Mouse (Mus musculus) ES-Bruce4 (cell line): Measurements from ENCODE around the gene Cacna1b. TPM values are rescaled to one million over a fixed set of nuclear protein-coding genes. Genes with fewer than 3 reads are reported as not detected.

ENCODE experiments used
- H3K27ac ChIP-seq: 2 replicates; pipeline ENCODE4 v1.5.1; 2012; ENCODE audit warnings: low read length, inconsistent platforms; ENCODE audit not compliant: insufficient read depth
- H3K27me3 ChIP-seq: 2 replicates; pipeline ENCODE4 v1.6.1; 2012; ENCODE audit warnings: mild to moderate bottlenecking, low read length, inconsistent platforms; ENCODE audit not compliant: control insufficient read depth, poor library complexity, insufficient read depth, severe bottlenecking
- H3K36me3 ChIP-seq: 2 replicates; pipeline ENCODE4 v1.6.1; 2012; ENCODE audit warnings: inconsistent platforms, mild to moderate bottlenecking, low read length, moderate library complexity; ENCODE audit not compliant: control insufficient read depth, poor library complexity, insufficient read depth, severe bottlenecking
- H3K4me1 ChIP-seq: one replicate; pipeline ENCODE4 v1.8.1; 2011; ENCODE audit warnings: low read length; ENCODE audit not compliant: control insufficient read depth, insufficient read depth
- H3K4me3 ChIP-seq: 2 replicates; pipeline ENCODE4 v1.5.1; 2011; ENCODE audit warnings: low read depth, mild to moderate bottlenecking, low read length
- H3K9ac ChIP-seq: 2 replicates; pipeline ENCODE4 v1.6.1; 2012; ENCODE audit warnings: low read depth, mild to moderate bottlenecking, inconsistent platforms; ENCODE audit not compliant: poor library complexity, severe bottlenecking
- H3K9me3 ChIP-seq: replicated peaks from 2 replicates; pipeline ENCODE4 v1.6.1; 2012; ENCODE audit warnings: mild to moderate bottlenecking, low read length, inconsistent platforms; ENCODE audit not compliant: control insufficient read depth, poor library complexity, insufficient read depth, severe bottlenecking
- CTCF ChIP-seq: IDR thresholded peaks from one replicate; pipeline ENCODE4 v1.8.1; 2011; ENCODE audit warnings: low read depth, low read length
- EP300 ChIP-seq: IDR thresholded peaks from 2 replicates; pipeline ENCODE4 v1.6.1; 2011; ENCODE audit warnings: low read depth, low read length; ENCODE audit not compliant: insufficient read depth
- POLR2A ChIP-seq: IDR thresholded peaks from one replicate; pipeline ENCODE4 v1.8.1; 2011; ENCODE audit warnings: low read length; ENCODE audit not compliant: insufficient read depth
- polyA plus RNA-seq: library from polyadenylated mRNA; stranded (reverse); fragments of >200 nt; gene quantifications from 2 replicates; pipeline ENCODE4 v1.2.4, GENCODE M21; 2011; ENCODE audit warnings: low read depth; ENCODE audit not compliant: missing spikeins, insufficient read depth, insufficient read length

The Cacna1b gene
- polyA plus RNA-seq, 1 experiment: 8.9 TPM

DNA sequence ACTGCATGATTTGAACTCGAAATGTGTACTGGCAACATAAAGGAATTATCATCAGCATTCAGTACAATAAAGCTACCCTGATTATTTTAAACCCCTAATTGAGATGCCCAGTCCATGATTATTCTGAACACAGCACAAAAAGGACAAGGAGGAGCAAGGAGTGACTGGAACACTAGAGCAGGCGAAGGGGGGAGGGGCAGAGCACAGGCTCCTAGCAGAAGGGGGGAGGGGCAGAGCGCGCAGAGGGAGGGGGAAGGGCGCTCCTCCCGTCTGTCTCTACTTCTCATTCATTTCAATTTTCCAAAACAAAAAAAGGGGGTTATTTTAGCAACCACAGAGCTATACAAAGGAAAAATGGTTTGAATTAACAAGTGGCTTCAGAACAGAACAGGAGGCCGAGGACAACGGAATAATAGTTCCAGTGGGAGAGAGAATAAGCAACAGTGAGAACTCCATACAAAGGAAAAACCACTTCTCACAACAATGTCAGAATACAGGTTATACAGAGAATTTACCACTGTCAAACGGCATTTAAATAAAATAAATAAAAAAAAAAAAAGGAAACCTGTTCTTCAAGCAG, 98.2 kb downstream of the Cacna1b start:
- no peak overlapping the region for H3K4me3 ChIP-seq
- no peak overlapping the region for H3K9ac ChIP-seq
- TF ChIP-seq CTCF (no peak), POLR2A (no peak), EP300 (peak; percentile 54; the same call in 1 of the 2 replicates)
- no peaks in the 10 kb centered on the region for H3K27me3 ChIP-seq
- no peak overlapping the region for H3K27ac ChIP-seq
- H3K36me3 ChIP-seq: no peaks in the 10 kb centered on the region
- H3K4me1 ChIP-seq: peaks cover 2% of the 10 kb centered on the region
- no peaks in the 10 kb centered on the region for H3K9me3 ChIP-seq

DNA sequence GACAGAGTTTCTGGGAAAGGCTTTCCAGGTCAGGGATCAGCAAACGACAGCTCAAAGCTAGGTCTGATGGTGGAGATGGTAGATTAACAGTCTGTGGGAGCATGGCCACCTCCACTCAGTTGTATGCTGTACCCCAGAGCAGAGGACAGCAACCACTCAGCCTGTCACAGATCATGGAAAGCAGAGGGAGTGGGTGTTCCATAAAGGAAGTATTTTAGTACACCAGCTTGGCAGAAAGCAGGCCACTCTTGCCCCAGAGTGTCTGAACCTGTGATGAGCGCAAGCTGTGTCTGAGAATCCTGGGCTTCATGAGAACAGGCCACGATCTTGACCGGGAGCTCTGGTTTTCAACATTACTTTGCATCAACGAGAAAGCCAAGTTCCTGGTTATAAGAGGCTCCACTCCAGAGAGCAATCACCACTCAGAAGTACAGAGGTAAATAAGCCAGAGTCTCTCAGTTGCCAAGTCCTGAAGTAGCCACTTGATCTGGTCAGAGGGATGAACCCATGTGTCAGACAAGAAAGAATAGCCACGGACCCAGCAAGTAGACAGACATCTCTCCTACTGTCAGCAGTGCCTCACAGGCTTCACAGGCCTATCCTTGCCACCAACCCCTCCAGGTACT, 103.7 kb downstream of the Cacna1b start:
- H3K4me3 ChIP-seq: no peak overlapping the region
- TF ChIP-seq EP300 (no peak), CTCF (no peak), POLR2A (no peak)
- H3K36me3 ChIP-seq: no peaks in the 10 kb centered on the region
- no peak overlapping the region for H3K27ac ChIP-seq
- H3K4me1 ChIP-seq: no peaks in the 10 kb centered on the region
- no peaks in the 10 kb centered on the region for H3K9me3 ChIP-seq
- no peak overlapping the region for H3K9ac ChIP-seq
- no peaks in the 10 kb centered on the region for H3K27me3 ChIP-seq

DNA sequence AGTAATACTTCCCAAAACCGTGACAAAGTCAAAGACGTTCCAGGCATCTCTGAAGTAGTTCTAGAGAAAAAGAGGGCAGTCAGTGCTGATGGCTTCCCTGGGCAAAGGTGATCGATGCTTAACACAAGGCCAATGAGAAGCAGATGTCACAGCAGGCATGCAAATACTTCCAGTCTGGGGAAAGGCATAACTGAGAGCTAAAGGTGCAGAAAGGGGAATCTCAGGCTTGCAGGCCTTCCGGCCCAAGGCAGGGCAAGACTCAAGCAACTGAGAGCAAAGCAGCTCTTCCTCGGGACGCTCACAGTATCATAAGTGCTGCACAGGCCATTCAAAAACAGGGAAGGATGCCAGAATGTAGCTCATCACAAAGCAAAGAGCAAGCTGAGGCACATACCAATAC, 114.4 kb downstream of the Cacna1b start:
- no peaks in the 10 kb centered on the region for H3K36me3 ChIP-seq

DNA sequence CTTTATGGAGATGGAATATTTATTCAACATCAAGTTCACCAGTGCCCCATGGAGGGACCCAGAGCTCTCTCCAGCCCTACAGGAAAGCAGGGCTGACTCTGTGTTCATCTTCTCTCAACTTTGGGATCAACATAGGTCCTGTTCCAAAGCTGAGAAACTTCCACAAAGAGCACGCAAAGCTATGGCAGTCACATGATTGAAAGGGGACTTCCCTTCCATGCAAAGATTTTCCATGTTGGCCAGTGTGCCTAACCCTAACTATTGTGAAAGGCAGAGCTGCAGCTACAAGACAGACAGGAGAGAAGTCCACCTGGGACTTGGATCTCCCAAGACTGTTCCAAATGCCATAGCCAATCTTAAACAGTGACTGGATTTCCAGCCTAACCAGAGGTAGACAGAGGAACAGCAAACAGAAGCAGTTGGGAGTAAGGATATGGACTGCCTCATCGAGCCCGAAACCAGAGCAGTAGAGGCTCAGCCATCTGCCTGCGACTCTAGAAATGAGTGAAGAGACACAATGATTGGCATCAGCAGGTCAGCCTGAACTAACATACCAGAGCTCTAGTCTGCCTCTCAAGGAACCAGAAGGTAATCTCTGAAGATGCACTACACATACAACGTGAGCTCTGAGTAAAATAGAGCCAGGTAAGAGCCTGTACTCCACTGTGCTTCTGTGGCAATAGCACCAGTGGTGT, 116.4 kb downstream of the Cacna1b start:
- Histone ChIP-seq H3K36me3 (no peaks in the 10 kb centered on the region), H3K4me1 (no peaks in the 10 kb centered on the region), H3K4me3 (no peak overlapping the region), H3K9ac (no peak overlapping the region), H3K9me3 (no peaks in the 10 kb centered on the region), H3K27me3 (no peaks in the 10 kb centered on the region), H3K27ac (no peak overlapping the region)
- TF ChIP-seq EP300: no peak
- TF ChIP-seq CTCF: no peak
- TF ChIP-seq POLR2A: no peak

More for the DNA sequence above, 114.4 kb downstream of the Cacna1b start:
- Histone ChIP-seq H3K4me1 (no peaks in the 10 kb centered on the region), H3K27ac (no peak overlapping the region), H3K9me3 (no peaks in the 10 kb centered on the region), H3K9ac (no peak overlapping the region), H3K27me3 (no peaks in the 10 kb centered on the region), H3K4me3 (no peak overlapping the region)
- TF ChIP-seq POLR2A (no peak), EP300 (no peak), CTCF (no peak)

DNA sequence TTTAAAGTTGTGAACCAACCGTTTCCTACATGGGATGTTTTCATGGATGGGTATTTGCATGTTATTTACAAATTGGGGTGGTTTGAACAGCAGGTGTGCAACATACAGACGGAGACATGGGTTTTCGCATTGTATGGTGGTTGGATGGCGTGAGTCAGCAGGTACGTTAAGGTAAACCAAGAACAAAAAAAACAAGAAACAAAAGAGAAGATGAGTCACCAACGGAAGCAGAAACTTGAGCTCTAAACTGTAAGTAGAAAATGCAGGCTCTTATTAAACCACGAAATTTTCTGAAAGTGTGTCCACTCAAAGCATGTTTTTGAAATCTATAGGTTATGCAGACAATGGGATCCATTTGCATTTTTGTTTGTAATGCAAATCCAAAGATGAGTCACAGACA, 120.1 kb downstream of the Cacna1b start:
- Histone ChIP-seq H3K9ac (no peak overlapping the region), H3K4me1 (no peaks in the 10 kb centered on the region), H3K27me3 (no peaks in the 10 kb centered on the region), H3K4me3 (no peak overlapping the region), H3K36me3 (no peaks in the 10 kb centered on the region), H3K9me3 (no peaks in the 10 kb centered on the region), H3K27ac (no peak overlapping the region)
- TF ChIP-seq EP300 (no peak), CTCF (no peak), POLR2A (no peak)
